In the genomic region with DNA sequence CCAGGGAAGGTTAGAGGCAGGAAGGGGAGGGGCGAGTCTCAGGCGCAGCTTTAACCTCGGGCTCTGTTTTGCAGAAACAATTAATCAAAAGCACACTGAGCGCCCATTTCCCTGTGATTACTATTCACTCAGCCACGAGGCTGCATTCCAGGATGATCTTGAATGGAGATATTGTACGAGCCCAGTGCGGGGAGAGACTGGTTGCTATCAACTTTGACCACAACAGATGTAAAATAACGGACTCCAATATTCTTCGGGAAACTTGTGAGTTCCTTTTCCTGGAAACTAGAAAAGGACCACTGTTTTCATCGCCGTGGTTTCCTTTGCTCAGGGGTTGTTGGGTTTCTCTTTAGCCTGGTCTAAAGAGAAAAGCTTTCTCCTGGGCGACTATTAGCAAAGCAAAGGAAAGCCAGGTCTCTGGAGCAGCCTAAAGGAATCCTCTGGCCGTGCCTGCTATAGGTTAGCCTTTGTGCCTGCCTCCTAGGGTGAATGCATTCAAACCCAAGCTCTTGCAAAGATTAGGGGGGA, we compare ENCODE assay signal across 9 mouse cellular contexts.
DNase-seq lines count a peak whose midpoint lies in the region; ATAC-seq lines count a peak whose summit lies in the region.
"Had no signal": no experiment of that assay in that cellular context is flagged by ENCODE, and none has a peak within 500 bp of the region (broad histone marks: within the 10 kb centered on the region; RNA-seq: fewer than 3 reads in every experiment).

No protein-coding gene starts in this region.

- 3% methylated on average over 13 of the region's 13 CpGs for WGBS in hindbrain, embryonic 14.5 days
- WGBS in midbrain, embryonic 13.5 days, result 1% methylated on average over 13 of the region's 13 CpGs

- DNase-seq in adrenal gland, adult (ENCODE audit: inconsistent age in 2 of 2, low spot score in 1 of 2), result peak; percentile 6 to 27
- DNase-seq in adrenal gland, adult 8-10 months, result no peak
- peak; percentile 78 for DNase-seq in embryo, embryonic 10.5 days (ENCODE audit: low spot score)
- peak; percentile 39 for DNase-seq in hindbrain, embryonic 14.5 days (ENCODE audit: low spot score)
- no peak for DNase-seq in urinary bladder, adult 2 months (ENCODE audit: low spot score)
- no peak for DNase-seq in cerebellum, adult 11 months
- DNase-seq in ovary, adult 18-20 months (ENCODE audit: low spot score), result no peak
- DNase-seq: thymus, postnatal 25 days had no signal

- H3K4me2 ChIP-seq in hindbrain, embryonic 14.5 days (replicated peaks), result peak overlapping the region; percentile 8
- peak overlapping the region; percentile 35 for H3K4me2 ChIP-seq in midbrain, embryonic 13.5 days (replicated peaks)

- H3K9me3 ChIP-seq in hindbrain, embryonic 14.5 days (ENCODE audit: control insufficient read depth, low read length), result no peaks in the 10 kb centered on the region
- H3K9me3 ChIP-seq in midbrain, embryonic 13.5 days, result no peaks in the 10 kb centered on the region

- H3K27ac ChIP-seq in hindbrain, embryonic 14.5 days, result peak overlapping the region; percentile 43; the same call in 1 of the 2 replicates
- peak overlapping the region; percentile 54; the same call in 1 of the 2 replicates for H3K27ac ChIP-seq in midbrain, embryonic 13.5 days

- H3K36me3 ChIP-seq in hindbrain, embryonic 14.5 days (replicated peaks; ENCODE audit: control insufficient read depth, insufficient read depth), result no peaks in the 10 kb centered on the region
- no peaks in the 10 kb centered on the region for H3K36me3 ChIP-seq in midbrain, embryonic 13.5 days

- H3K4me1 ChIP-seq in hindbrain, embryonic 14.5 days (replicated peaks; ENCODE audit: control insufficient read depth, insufficient read depth, low read length), result peaks cover 17% of the 10 kb centered on the region
- peaks cover 32% of the 10 kb centered on the region for H3K4me1 ChIP-seq in midbrain, embryonic 13.5 days (replicated peaks)

- no peak overlapping the region for H3K9ac ChIP-seq in hindbrain, embryonic 14.5 days
- H3K9ac ChIP-seq in midbrain, embryonic 13.5 days (replicated peaks), result no peak overlapping the region

- no peaks in the 10 kb centered on the region for H3K27me3 ChIP-seq in hindbrain, embryonic 14.5 days (ENCODE audit: control insufficient read depth, insufficient read depth, low read length)
- no peaks in the 10 kb centered on the region for H3K27me3 ChIP-seq in midbrain, embryonic 13.5 days

- peak; percentile 54; the same call in 1 of the 2 replicates for ATAC-seq in hindbrain, embryonic 14.5 days (ENCODE audit: low FRiP score)
- ATAC-seq in midbrain, embryonic 13.5 days, result peak; percentile 66

- no peak overlapping the region for H3K4me3 ChIP-seq in hindbrain, embryonic 14.5 days (replicated peaks; ENCODE audit: low read length)
- H3K4me3 ChIP-seq in midbrain, embryonic 13.5 days (replicated peaks), result no peak overlapping the region

Comparison
In these comparisons a context has a peak if more than half of its experiments do, and no peak if none do; other contexts are left out.
1. DNase-seq: peak in adrenal gland, adult (2 of 2), embryo, embryonic 10.5 days (single experiment) and hindbrain, embryonic 14.5 days (single experiment); none in adrenal gland, adult 8-10 months (single experiment), urinary bladder, adult 2 months (single experiment), cerebellum, adult 11 months (single experiment) and ovary, adult 18-20 months (single experiment).